Mouse (Mus musculus) naive thymus-derived CD4-positive, alpha-beta T cell, adult 2 months (primary cell): ENCODE data around the gene Tmem72.

Experiments used
- DNase-seq: peaks from one replicate; pipeline ENCODE4 v3.0.0-alpha.2; 2011; ENCODE audit warnings: low read depth

Gene Tmem72

DNA sequence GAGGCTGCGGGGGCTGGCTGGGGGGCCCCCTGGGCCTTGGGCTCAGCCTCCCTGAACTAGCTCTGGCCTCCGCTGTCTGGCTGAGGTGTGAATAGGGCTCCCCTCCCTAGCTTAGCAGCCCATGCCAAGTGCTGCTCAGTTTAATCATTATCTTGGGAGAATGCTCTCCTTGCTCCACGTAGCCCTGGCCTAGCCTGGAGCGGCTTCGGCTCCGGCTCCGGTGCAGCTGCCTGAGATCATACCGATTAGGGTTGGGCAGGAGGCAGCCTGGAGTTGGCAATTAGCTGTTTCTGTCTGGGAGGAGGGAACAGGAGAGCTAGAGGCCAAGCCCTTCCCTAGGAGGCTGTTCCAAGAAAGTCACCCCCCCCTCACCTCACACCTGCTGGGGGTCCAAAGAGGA, at the start of gene Tmem72:
TSS of gene Tmem72 (minus strand) at position 248 of the 400 bp plus-strand sequence.
- DNase-seq = no peak

DNA sequence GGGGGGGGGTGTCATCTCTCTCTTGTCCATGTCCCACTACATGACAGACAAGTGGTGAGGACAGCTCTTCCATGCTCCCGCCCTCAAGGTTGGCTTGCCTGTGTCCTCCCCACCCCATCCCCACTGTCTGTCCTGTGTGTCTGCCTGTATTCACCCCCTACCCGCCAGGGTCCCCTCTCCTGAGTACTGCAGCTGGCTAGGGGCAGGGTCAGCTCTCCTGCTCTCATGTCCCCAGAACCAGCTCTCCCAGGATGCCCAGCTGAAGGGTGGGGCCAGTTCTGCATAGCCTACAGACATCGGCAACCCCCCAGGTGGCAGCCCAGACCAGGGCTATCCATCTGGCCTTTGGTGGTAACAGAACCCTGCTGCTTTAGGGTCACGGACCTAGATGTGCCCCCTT, 47.8 kb upstream of the Tmem72 start:
- no peak for DNase-seq

DNA sequence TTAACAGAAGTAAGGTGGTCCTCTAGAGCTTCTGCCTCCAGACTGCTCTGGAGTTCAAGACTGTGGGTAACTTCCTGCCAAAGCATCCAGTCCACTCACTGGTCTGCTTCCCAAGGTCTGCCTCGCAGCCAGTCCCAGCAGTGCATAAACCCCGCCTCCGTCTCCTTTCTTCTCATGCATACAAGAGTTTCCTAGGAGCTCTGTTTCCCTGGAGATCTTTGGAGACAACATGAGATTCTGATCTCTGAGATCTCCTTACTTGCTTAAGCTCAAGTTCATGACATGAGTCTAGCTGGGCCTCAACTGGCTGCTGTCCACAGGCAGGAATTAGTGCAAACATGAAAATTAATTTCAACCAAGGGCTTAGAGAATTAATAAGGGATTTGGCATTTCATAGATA, 45.6 kb upstream of the Tmem72 start:
- no peak for DNase-seq

DNA sequence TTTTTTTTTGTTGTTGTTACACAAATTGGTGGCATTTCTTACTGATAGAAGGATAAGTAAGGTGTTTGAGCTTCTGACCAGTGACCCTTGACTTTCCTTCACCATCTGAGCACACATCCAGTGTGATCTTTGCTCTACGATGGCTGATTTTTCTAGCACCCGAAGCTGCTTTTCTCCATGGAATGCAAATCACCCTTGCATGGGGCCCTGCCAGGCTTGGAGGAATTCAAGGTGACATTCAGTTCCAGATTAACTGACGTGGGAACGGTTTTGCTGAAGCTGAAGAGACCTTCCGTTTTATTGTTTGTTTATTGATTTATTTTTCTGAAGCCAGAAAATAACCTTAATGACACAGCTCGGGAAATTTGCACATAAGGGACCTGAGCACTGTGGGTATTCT, 43.5 kb upstream of the Tmem72 start:
- DNase-seq = no peak

DNA sequence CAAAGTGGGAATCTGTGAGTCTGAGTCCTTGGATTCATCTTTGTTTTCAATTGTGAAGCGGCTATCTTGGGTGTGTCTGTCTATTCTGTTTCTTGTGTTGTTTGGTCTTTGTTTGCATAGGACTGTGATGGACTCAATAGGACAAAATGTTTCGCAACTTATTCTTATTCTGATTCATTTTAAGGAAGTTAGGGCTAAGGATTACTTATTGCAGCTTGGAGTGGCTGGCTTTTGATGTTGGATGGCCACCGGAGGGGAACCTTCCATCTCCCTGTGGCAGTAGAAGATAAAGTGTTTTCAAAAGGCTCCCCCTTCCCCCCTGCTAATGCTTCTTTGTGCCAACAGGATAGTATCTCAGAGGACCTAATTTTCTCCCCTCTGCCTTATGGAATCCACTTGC, 39.7 kb upstream of the Tmem72 start:
- DNase-seq = no peak

DNA sequence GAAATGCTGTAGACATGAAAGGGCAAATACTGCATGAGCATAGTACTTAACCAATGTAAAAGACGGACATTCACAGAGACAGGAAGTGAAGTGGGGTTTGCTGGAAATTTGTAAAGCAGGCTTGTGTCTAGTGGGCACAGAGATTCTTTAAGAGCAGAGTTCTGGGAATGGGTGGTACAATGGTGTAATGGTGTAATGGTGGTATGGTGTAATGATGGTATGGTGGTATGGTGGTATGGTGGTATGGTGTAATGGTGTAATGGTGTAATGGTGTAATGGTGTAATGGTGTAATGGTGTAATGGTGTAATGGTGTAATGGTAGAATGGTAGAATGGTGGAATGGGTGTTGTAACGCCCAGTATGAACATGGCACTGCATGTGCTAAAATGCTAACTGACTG, 21.3 kb upstream of the Tmem72 start:
- DNase-seq = no peak

DNA sequence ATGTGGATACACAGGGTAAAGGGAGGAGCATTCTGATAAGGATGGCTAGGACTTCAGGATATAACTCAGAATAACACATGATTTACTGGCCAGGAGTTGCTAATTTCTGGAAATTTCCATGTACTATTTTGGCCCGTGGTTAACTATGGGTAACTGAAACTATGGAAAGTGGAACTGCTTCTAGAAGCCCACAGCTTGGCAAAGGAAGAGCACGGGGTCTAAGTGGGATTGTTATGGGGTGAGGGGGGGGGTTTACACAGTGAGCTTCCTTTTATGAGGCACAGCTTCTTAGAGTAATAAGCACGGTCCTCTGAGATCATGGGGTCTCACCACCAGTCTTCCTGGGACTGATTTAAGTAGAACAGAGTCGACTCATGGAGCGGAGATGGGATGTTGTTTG, 18.6 kb upstream of the Tmem72 start:
- no peak for DNase-seq

DNA sequence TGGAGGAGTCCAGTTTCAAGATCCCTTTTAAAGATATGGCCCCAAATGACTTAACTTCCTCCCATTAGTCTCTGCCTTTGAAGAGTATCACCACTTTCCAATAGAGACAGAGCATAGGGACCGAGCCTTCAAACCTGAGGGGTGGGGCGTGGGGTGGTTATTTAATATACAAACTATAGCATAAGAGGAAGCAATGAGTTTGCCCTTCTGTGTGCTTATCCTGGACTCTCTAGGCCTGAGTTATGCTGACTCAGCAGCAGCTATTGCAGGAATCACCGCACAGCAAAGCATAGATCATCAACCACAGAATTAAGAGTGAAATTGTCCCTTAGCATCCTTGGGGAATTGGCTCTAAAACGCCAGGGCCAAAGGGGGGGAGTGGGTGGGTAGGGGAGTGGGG, 16.9 kb upstream of the Tmem72 start:
- DNase-seq = no peak

DNA sequence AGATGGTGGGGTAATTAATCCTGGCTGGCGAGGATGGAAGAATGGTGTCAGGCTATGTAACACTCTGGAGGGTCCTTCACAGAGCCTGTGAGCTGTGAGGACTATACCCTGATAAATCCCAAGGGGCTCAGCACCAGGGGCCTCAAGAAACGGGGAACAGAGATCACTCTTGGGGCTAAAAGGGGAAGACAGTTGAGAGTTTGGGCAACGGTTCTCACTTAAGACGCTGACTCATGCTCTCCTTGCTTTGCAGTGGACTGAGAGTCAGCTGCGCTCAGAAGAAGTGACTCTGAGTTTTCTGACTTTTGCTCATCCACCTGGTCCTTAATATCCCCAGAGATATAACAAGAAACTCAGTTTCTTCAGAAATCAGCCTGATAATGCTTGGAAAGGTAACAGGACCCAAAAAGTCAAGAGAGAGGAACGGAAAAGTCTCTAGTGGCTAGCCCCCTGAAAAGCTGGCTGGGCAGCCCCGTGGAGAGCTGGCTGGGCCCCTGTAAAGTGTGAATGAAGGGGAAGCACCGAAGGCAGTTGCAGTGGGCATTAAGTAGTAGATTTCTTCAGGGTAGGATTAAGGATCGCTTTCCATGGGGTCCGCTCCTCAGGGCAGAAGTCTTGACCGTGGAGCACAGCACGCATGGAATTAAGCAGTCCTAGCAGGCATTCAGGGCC, 7.9 kb upstream of the Tmem72 start:
- no peak for DNase-seq

DNA sequence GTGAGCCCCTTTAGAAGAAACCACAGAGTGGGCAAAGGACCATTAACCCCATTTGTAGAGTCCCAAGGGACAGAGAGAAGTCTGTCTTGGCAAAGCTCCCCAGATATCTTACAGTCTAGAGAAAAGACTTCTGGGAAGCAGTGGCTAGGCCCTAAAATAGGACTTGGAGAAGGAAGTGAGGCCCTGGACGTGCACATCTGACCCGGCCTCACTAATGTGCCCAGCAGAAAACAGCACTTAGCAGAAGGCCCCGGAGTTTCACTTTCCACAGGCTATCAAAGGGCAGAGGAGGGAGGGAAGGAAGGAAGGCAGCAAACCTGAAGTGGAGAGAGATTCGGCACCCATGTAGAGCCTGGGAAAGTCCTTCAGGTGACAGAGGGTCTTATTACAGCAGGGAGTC, 2.2 kb upstream of the Tmem72 start:
- DNase-seq = no peak

DNA sequence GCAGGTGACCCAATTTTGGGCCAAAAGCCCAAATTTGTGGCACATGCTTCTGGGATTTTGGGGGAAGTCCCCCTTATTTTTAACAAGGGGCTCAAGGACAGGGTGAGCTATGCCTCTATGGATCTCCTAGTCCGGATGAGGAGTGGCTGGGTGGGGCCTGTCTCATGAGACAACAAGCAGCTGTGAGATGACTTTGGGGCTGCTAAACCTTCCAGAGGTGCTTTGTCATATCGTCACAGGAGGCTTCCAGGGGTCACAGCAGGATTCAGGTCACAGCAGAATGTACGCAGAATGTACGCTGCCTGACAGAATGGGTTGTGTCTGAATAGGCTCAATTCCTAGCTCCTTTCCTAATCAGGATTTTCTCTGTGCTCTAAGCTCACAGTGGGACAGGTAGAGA, 1.6 kb upstream of the Tmem72 start:
- DNase-seq = no peak

DNA sequence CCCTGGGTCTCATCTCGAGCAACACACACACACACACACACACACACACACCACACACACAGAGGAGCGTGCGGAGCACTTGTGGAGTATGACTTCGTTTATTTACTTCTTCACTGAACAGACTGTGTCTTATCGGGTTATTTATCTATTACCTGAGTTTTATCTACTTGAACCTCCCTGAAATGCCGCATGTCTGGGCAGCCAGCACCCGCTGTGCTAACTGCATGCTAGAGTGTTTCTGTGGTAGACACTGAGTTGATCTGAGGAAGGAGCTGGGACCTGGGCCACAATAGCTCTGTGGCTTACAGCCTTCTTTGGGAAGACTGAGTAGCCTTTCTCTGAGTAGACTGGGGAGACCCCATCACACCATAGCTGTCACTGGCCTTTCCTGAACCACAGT, 1.1 kb upstream of the Tmem72 start:
- DNase-seq = no peak

DNA sequence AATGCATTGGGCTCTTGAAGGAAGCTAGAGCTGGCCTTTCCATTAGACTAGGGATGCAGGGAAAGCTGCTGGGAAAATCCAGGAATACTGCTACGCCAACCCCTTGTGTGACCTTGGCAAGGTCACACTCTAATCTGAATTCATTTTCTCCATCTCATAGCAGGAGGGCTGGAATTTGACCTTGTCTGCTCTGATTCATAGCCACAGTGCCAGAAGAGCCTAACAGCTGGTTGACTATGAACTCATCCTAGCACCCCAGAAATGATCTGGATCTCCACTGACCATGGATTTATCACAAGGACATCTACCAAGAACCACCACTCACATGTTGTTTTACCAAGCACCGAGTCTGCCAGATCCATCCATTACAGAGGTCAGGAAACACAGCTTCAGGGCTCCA, 1.5 kb downstream of the Tmem72 start:
- DNase-seq = no peak

DNA sequence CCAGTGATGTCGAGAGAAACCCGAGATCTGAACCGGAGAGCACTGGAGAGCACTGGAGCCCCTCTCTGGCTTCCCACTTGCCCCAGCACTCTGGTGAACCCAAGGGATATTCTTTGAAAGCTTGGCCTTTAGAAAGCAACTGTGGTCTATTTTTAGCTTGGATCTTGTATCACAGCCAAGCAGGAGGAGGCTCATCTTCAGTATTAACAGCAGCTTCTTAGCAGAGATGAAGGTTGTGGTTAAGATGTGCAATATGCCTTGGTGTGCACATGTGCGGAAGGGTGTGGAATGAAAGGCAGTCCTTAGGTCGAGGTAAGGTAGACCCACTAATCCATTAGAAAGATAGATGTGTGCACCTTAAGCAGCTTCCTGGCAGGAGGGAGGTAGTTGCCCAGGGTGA, 2.1 kb downstream of the Tmem72 start:
- no peak for DNase-seq

DNA sequence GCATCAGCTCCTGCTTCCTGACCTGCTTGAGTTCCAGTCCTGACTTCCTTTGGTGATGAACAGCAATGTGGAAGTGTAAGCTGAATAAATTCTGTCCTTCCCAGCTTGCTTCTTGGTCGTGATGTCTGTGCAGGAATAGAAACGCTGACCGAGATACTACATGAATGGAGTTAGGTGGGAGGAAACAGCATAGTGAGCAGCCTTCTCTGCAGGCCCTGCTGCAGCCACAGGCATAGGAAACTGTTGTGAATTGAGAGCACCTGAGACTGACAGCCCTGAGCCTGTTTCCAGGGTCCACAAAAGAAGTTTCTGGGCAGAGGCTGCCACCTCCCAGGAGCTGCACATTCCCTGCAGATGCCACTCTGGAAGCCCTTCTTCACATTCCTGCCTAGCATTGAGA, 2.7 kb downstream of the Tmem72 start:
- DNase-seq = no peak

DNA sequence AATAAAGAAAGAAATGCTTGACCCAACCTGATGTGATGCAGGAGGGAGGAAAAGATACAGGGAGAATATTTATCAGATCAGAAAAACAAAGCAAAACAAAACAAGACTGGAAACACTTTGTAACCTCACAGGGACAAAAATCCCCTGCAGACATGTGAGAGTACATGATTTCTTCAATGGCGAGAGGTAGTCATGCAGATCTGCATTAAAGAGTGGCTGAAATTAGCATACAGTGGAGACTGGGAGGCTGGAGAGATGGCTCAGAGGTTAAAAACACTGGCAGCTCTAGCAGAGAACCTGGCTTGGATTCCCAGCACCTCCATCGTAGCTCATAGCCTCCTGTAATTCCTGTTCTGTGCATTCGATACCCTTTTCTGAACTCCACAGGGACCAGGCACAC, 4.2 kb downstream of the Tmem72 start:
- DNase-seq = no peak

DNA sequence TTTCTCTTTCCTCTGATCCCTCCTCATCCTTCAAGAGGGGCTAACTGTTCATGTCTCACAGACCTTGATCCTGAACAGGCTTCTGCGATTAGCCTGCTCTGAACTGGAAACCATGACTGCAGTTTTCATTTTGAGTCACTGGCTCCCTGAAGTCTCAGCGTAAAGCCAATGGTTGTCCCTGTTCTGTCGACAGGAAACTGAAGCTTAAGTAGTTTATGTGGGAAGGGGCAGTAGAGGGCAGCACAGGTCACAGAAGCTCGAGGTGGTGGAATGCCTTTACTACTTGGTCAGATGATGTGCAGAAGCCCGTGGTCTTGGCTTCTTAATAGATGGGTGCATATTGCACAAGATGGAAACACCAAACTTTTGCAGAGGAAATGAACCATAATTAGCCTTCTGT, 4.7 kb downstream of the Tmem72 start:
- DNase-seq = no peak

DNA sequence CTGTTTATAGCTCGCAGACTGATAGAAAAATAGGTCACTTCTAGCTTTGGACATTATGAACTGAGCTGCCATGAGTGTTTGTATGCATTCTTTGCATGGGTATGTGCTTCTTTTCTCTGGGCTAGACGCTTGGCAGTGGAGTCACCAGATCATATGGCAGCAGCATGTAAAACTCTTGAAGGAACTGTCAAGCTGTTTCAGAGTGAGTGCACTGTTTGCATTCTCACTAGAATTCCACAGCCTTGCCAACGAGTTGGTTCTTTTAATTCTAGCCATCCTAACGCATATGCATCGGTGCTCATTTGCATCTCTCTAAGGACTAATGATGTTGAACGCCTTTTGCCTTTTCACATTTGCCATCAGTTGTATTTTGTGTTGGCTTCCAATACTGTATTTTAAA, 12.4 kb downstream of the Tmem72 start:
- no peak for DNase-seq

DNA sequence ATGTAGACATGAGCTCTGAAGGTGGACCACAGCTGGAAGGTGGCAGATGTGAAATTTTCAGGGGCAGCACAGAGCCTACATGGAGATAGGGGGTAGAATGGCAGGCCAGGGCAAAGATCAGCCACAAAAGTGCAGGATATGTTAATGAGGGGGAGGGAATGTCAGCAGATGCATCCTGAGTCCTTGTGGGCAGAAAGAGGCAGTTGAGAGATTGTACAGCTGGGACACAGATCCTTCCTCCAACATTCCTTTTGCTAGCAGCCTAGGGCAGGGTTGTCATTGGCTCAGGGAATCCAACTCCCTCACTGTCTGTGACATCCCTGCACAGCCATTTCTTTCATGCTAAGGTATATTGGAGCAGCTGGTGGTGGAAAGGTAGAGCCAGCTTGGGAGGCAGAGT, 15.9 kb downstream of the Tmem72 start:
- DNase-seq = no peak

DNA sequence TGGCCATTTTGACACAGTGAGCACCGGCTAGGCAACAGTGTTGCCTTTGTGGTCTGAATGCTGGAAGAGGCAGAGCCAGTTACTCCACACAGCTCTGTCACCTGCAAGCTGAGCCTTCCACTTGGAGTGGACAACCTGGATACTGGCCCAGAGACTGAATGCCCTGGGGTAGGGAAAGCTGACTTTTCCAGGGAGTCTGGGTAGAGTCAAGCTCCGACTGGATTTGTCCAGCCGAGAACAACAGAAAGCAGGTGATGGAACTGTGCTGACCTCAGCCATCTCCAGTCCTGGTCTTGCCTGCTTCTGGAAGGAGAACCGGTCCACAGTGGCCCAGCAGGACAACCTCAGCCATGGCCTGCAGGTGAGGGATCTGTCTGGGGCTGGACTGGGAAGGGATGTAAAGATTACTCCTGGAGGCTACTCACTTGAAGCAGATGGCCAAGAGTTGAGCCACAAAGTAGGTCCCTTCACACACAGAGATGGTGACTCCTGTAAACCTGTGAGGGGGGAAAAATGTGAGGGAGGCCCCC, 18.8 kb downstream of the Tmem72 start:
- no peak for DNase-seq

DNA sequence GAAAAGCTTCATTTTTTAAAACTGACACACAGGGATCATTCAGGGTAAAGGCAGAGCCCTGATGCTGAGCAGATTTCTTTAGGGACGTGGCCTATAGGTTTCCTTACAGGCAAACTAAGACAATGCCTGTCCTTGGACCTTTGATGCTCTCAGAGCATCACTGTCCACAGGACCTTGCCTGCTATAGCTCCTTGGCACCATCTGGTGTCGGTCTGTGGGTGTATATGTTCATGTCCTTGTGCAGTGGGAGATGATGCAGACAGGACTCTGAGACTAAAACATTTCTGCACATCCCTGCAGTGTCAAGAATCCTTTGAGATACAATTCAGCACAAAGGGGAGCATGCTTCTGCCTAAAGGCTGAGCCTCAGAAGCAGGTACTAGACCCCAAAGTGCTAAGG, 19.3 kb downstream of the Tmem72 start:
- no peak for DNase-seq

DNA sequence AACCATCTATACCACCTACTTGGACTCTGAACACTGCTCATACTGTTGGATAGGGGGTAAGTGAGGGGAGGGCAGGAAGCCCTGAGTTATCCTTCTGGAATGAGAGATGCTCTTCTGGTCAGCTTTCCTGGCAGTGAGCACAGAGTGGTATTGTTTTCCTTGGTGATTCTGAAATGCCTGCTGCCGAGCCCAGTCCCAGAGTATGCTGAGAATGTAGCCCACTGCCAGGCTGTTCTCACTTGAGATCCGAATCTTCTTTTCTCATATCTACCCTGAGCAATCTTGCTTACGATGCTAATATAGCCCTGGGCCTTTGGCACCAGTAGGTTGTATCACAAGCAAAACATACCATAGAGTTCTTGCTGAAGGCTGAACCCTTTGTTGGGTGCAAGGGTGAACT, 22.4 kb downstream of the Tmem72 start:
- no peak for DNase-seq

DNA sequence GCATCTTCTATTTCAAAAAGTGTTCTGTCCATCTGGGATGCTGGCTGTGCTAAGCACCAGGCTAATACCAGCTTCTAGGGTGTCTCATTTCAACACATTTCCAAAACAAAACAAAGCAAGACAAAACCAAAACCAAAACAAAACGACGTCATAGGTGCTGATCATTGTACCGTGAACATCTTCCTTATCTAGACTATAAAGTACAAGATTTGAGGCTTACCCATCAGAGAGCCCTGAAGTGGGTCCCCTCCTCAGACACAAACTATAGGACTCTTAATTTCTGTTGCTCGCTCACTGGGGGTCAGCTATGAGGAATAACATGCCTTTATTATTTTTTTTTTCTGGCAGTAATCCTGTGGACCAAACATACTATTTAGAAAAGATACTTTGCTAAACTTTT, 23.1 kb downstream of the Tmem72 start:
- DNase-seq = no peak

DNA sequence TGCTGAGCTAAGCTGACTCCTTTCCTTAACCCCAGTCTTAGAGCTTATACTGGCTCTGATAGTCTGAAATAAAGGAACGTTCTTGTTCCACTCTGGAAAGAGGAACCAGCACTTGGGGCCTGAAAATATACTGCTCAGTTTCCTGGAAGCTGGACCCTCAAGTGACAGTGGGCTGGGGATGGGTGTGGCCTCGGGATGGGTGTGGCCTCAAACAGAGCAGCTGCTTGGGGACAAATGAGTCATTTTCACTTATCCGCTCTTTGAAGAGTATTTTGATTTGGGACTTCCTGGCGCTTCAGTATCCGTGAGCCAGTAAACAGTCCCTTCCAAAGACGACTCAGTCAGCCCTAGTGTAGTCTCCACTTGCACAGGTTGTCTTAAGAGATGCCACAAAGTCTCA, 34.4 kb downstream of the Tmem72 start:
- DNase-seq = no peak
